Mouse (Mus musculus) left cerebral cortex, adult 9 months (tissue): Measurements from ENCODE around the gene Plxna1.

Experiments used
- DNase-seq, 2 experiments: peaks; one replicate each; pipeline ENCODE4 v3.0.0; 2022; ENCODE audit warnings: low spot score in 2 of 2

The Plxna1 gene

GRCm38 (mm10) chr6:89361418-89362280, 771 bp downstream of the Plxna1 start:
- no peak for DNase-seq

DNA sequence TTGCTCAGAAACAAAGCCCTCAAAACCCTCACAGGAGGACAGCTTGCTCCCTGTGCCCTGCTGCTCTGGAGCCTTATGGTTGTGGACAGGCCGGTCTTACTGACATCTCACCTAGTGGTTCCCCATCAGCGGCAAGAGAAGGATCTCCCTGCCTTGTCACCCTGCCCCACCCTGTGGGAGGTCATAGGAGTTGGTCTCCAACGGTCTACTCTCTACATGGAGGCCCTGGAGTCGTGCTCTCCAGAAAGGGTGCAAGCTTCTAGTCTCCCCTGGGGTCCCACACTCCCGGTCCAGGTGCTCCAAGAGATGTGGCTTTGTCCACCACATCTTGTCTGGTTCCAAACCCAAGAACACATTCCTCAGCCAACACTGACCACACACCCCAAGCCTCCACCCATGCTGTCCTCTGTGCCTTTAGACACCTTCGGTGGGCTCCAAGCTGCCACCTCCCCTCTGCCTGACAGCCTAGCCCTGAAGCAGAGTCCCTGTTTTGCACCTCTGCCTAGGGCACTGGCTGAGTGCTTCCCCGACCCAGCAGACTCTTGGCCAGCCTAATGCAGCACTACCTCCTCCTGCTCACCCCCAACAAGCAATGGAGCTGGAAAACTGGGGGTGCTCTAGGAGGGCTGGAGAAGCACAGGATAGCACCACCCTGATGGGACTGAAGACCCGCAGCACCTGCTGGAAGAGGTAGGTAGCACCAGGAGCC, 1.6 kb downstream of the Plxna1 start:
- no peak for DNase-seq

DNA sequence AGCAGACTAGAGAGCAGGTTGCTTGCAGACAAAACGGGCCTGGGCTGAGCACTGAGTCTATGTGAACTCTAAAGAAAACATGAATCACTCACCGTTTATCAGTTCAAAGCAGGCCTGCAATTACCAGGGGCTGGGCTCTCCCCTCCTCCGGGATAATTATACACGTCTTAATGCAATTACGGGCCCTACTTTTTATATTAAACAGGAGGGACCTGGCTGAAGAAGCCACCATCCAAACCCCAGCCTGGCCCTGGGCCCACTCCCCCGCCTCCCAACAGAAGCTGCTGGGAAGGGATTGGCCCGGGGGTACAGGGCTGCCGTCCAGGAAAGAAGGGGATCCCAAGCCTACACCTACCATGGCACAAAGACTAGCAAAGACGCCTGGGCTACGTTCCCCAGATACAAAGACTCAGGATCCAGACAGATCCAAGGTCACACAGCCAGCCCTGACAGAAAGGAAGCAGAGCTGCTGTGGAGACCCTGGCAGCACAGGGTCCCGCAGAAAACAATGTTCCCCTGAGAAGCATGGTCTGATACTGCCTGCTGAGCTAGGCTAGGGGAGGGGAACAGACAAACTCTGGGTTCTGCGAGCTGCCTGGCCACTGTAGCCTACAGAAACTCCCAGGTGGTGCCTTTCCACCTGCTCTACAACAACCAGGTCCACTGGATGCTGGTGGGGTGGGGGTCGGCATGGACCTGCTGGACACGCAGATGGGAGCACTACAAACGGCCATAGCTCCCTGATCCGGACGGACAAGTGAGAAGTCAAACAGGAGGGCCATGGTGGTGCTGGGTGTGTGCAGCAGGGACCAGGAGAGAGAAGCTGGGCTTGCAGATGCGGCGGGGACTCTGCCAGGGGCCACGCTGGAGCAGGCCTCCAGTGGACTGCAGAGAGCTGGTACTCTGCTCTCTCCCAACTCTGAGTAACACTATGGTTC, 2.4 kb downstream of the Plxna1 start:
- no peak for DNase-seq

DNA sequence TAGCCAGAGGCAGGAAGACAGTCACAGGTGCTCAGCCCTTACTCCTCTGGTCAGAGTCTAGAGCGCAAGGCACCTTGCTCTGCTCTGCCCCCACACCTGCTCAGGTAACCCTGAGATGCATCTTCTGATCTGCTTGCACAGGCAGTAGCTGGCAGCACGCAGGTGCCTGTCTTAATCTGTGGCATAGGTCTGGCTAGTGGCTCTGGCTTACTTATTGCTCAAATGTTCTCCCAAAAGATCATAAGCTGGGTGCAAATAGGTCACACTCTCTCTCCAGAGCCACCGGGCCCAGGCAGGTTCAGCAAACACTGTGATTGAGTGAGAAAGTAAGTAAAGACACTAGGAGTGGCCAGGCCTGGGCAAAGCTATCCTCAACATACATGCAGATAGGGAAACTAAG, 3.2 kb downstream of the Plxna1 start:
- no peak for DNase-seq

GRCm38 (mm10) chr6:89355661-89356060, 6.8 kb downstream of the Plxna1 start:
- DNase-seq = no peak

- DNase-seq = no peak
Measured at GRCm38 (mm10) chr6:89354726-89355125, 7.7 kb downstream of the Plxna1 start.

DNA sequence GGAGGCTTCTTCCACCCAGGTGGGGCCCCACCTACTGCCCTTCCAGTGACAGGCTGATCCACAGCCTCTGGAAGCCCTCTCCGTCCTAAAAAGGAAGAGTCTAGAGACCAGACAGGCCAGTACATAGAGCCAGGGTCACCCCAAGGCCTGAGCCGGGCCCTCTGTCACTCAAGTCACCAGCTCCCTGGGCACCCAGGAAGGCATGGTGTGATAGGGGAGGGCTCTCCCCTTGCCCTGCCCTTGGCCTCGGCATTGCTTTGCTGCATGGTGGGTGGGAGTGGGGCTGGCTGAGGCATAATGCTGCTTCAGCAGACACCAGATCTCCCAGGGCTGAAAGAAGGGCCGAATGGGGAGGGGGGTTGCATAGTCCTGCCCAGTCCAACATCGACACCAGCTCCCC, 8.3 kb downstream of the Plxna1 start:
- no peak for DNase-seq

DNA sequence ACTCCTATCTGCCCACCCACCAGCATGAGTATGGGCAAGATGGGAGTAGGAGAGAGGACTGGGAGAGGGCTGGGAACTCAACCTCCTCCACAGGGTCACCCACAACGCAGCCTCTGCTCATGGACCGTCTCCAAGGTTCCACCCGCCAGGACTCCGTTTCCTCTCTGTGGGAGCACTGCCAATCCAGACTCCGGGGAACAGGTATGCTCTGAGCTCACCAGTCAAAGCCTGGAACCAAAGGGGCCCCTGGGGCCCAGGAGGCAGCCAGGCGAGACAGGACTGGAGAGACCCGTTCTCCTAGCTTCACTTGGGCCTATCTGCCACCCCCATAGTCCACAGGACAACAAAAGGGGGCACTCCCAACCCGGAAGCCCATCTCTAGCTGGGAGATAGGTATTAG, 9.3 kb downstream of the Plxna1 start:
- DNase-seq = no peak

DNA sequence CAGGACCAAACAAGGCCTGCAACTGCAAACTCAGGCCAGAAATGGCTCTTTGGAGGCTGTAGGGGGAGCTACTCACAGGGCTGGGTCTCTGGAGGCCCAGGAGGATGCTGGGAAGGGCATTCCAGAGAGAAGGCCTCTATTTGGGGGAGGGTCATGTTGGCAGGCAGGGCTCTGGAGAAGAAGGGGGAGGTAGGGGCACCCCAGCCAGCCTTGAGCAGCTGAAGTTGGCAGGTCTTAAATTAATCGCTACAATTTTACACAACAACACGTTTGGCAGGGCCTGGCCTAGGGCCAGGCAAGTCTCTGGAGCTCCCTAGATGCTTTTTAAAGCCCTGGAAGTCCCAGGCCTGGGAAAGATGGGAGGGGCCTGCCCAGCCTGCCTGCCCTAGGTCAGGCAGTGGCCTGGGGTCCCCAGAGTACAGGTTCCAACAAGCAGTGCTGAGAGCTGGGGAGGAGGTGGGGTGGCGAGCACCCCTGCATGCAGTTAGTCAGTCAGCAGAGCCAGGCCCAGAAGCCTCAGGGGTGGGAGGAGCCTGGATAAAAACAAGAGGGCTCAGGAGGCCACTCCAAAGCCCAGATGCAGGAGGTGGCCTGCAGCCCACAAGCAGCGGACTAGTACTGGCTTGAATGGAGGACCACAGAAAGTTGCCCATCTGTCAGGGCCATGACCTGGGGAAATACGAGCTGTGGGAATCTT, 10.8 kb downstream of the Plxna1 start:
- DNase-seq = no peak

DNA sequence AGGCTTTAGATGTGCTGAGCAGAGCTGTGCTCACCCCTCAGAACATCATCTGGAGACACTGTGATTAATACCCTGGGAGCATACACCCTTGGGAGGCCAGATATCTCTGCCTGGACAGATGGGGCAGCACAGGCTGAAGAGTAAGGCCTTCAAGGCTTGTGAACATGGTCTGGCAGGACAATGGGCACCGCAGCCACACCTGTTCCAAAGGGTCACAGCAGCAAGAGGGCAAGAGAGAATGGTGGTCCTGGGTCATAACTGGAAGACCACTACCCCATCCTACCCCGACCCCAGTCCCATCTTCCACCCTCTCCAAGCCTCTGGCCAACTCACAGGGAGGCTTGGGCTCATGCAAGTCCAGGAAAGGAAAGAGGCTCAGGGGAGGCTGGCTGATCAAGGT, 11.9 kb downstream of the Plxna1 start:
- no peak for DNase-seq

GRCm38 (mm10) chr6:89350037-89350515, 12.3 kb downstream of the Plxna1 start:
- no peak for DNase-seq

DNA sequence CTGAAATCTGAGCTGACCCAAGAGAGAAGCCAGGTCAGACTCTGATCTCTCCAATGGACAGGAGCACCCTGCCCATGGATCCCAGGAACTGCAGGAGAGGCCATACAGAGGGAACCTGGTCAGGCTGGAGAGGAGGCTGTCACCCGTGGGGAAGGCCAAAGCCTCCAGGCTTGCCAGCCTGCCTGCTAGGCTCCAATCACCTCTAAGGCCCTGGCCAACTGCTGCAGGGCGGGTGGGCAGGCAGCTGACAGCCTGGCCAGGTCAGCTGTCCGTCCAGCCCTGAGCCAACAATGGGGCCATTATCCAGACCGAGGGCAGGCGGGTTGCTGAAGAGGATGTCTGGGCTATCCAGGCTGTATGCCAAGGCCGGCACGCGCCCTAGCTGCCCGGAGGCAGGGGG, 14.1 kb downstream of the Plxna1 start:
- peak in 1 of 2 experiments; percentile 42 for DNase-seq

- no peak for DNase-seq
Measured at GRCm38 (mm10) chr6:89347792-89348191, 14.6 kb downstream of the Plxna1 start.

DNA sequence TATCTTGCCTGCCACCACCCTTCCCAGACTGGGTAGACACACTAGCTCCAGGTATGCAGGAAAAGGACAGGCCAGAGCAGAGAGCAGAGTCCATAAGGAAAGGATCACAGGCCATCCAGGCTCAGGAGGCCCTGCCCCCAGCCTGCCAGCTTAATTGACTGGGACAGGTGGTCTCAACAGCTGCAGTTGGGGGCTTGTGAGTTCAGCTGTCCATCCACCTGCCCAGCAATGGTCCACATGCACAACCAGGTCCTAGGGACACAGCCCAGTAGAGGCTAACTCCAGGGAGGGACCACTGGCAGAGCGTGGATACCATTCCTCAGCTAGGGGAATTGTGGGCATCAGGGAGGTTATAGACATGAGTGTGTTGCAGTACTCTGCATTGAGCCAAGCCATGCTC, 16.6 kb downstream of the Plxna1 start:
- no peak for DNase-seq

GRCm38 (mm10) chr6:89345486-89345785, 17.0 kb downstream of the Plxna1 start:
- DNase-seq = no peak

DNA sequence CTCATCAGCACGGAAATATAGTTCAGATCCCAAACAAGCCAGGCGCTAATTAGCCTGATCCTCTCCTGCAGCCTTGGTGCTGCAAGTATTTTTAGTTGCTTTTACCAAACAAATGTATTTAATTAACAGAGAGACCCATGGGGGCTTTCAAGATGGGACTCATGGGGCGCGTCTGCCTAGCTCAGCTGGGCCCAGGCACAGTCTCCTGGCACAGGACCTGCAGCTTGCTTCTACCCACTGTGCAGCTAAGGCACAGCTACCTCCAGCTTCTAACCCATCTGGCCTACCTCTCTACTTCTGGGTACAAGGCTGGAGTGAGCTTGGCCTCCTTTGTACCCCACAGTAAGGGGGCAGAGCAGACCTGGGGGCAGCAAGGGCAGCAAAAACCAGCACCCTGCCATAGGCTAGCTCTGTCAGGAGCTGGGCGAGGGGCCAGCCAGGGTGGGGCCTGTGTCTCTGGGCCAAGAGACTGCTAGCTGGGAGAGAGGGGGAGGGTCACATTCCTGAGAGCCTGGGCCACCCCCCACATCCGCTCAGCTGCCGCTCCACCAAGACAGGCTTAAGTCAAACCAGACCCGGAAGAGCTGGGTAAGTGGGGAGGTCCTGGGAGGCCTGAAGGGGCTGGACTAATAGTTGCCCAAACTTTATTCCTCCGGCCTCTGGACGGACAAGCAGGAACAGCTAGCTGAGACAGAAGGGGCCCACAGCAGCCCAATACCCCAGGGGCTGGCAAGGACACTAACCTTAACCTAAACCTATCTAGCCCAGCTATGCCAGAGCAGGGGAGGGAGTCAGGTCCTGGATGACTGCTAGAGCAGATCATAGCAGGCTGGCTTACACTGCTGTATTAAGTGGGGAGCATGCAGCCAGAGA, 17.6 kb downstream of the Plxna1 start:
- DNase-seq = no peak

- DNase-seq = no peak
Measured at GRCm38 (mm10) chr6:89341981-89342380, 20.4 kb downstream of the Plxna1 start.

DNA sequence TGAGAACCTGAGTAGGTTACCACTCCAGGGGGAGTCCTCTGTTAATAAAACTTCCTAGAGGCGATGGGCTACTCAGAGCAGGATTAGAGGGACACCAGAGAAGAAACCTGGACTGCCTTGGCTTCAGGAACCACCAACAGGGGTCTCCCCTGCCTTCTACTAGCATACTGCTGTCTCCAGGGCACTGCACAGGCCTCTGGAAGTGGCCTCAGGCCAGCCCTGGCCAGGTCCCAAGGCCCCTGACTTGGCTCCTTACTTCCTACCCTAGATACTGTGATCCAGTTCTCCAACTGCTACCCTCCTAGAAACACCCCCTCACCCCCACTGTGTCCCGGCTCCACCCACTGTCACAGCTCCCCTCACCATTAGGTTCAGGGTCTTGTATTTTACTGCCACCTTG, 23.0 kb downstream of the Plxna1 start:
- DNase-seq = peak in 1 of 2 experiments; percentile 53

- no peak for DNase-seq
Measured at GRCm38 (mm10) chr6:89338733-89339132, 23.7 kb downstream of the Plxna1 start.

DNA sequence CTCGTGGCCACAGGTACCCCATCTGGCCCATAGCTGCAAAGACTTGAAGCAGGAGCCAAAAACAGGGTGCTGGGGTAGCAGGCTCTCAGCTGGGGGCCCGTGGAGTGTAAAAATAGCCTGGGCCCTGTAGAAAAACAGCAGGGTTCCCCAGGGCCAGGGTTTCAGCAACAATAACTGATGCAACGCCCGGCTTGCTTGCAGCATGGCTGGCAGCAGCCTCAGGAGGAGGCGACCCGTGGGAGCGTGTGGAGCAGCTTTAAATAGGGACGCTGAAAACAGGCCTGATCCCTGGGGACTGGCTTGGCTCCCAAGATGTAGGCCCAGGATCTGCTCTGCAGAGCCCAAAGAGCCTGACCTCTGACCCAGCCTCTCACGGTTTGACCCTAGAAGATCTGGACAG, 24.8 kb downstream of the Plxna1 start:
- peak in 1 of 2 experiments; percentile 39 for DNase-seq
